Mouse (Mus musculus) skeletal muscle tissue, postnatal 0 days (tissue): Measurements from ENCODE around the gene Ryr1. TPM values are rescaled to one million over a fixed set of nuclear protein-coding genes. Genes with fewer than 3 reads are reported as not detected.

Experiments used
- microRNA counts: library from miRNA; unstranded; fragments of <30 nt; microRNA quantifications from one replicate; lab custom pipeline; 2015
- microRNA-seq, 2 experiments: library from miRNA; unstranded; fragments of <30 nt; microRNA quantifications; one replicate each; pipeline ENCODE4; 2016
- polyA plus RNA-seq: library from polyadenylated mRNA; unstranded; fragments of >200 nt; fragmentation: Nextera tagmentation; extraction: Ambion mirVana; gene quantifications from 2 replicates; pipeline ENCODE4 v1.2.1, GENCODE M21; 2015

The Ryr1 gene
- polyA plus RNA-seq, result 43.5 and 66.7 TPM in 2 replicates

GRCm38 (mm10) chr7:29124970-29125369 is at the start of gene Ryr1:
Gene Ryr1, minus strand, starts transcription at chr7:29125179.

DNA sequence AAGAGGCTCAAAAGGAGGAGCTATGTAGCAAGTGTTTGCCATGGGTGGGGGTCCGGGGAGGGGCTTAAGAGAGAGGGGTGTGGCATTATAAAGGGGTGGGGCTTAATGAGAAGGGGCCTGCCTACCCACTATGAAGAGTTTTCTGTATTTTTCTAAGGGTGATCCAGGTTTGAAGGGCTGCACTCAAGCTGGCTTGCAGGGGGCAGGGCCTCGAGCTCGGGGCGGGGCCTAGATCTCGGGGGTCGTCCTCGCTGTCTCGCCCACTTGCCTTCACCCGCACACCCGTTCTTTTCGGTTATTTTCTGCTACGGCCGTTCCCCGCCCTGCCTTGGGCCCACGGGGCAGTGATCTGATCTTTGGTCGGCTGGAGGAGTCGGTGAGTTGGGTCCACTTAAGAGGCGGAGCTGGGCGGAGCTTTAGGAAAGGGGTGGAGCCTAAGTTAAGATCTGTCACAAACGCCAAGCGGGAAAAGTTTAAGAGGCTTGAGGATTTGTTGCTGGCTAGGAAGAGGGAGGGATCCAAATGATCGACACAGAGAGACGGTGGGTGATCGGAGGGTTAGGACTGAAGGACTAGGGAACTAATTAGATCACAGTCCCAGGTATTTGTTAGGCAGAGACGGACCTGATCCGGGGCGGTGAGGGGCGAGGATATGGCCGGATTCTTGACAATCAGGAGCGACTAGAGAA is 45.2 kb upstream of the Ryr1 start, which contains the start of the genes Ggn and Spred3:
Gene Ggn (plus strand): TSS at position 145 of the 689 bp plus-strand sequence.
Gene Spred3 (minus strand): TSS at position 346 of the 689 bp plus-strand sequence.

DNA sequence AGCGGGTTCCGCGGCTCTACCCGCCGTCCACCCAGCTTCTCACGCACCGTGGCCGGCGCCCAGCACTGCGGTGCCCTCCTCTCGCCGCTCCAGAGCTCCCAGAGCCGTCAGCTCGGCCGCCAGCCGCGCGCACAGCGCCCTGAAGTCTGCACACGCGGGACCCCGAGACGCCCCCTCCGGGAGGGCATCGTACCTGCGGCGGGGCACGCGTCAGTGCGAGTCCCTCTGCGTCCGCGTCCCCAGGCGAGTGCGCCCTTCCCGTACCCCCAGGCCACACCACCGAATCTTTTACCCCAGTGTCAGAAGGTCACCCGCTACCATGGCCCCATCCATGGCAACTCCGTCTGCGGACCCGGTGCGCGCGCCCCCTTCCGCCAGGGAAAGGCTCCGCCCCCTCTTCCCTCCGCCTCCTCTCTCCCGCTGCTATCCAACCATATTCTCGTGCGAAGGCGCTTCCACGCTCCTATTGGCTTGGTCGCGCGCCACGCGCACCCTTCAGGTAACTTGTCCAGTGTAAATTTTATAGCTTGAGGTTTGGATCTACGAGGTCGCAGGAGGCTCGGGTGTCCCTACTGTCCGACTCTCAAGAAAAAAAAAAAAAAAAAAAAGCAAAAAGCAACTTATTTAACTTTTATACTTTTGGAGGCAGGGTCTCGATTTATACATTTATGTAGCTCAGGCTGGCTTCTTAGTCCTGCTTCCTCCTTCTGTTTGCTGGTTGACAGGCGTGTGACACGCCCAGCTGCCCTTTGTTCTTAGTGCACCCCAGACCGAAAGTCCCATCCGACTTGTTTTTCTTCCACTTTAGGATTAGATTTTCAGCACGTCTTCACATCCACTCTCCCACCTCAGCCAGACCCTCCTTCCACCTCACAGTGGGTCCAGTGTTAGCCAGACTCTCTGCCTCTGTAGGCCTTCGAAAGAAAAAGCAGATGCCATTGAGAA is 31.1 kb upstream of the Ryr1 start, which contains the start of gene Fam98c:
Gene Fam98c (minus strand): TSS at position 397 of the 945 bp plus-strand sequence.

GRCm38 (mm10) chr7:29134693-29135386 is 9.9 kb upstream of the Ryr1 start, which contains the start of gene Rasgrp4:
Gene Rasgrp4, plus strand, starts transcription at chr7:29134851.

GRCm38 (mm10) chr7:28981651-28982273 is 143.2 kb downstream of the Ryr1 start, which contains the start of the genes Eif3k and Map4k1:
Gene Eif3k, minus strand, starts transcription at chr7:28981864.
Gene Map4k1, plus strand, starts transcription at chr7:28982050.

DNA sequence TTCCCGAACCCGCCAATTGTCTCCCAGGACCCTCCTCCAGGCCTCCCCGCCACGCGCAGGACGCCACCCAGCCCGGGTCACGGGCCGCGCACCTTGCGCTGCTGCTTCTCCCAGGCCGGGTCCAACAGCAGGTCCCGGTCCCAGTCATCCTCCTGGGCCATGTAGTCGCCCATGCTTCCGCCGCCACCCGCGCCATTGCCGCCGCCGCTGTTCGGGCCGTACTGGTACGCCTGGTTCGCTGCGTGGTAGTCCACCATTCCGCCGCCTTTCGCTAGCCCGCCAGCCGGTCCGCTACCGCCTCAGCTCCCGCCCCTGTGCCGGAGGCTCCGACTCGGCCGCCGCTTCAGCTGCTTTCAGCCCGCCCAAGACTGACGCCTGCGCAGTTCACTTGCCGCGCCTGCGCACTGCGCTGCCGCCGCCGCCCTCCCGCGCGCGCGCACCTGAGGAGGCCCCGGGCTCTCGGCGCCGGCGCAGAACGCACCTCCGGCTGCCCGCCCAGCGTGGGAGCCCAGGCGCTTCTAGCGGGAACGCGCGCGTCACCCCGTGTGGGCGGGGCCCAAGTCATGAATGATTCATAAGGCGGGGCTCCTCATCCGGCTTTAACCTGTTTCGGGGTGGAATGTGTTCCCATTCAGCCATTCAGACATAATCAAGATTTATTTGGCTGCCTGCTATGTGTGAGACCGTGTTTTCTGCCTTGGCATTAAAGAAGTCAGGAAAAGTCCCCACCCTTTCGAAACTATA is 162.9 kb downstream of the Ryr1 start, which contains the start of gene Actn4:
Gene Actn4 (minus strand): TSS at position 414 of the 744 bp plus-strand sequence.

MicroRNAs within 50 kb of the gene (microRNA counts, 519-probe panel; counts per million panel counts)
- 296 counts per million, percentile 58 among the panel's probes with 10 or more counts for microRNA mmu-miR-1963 (lab: Ali Mortazavi, UCI)

Small RNAs within 50 kb of the gene (microRNA-seq; reads per million reads assigned to microRNA genes)
- gene Gm44408, result 0 reads per million in 2 experiments
- gene Mir1963, result 1.0 to 1.9 reads per million in 2 experiments

Other genes with a start within 250 kb of the Ryr1 start
- 0.22 and 0.27 TPM in 2 replicates for gene Capn12, start 243.8 kb downstream of the Ryr1 start, polyA plus RNA-seq
- gene Actn4, start 162.8 kb downstream of the Ryr1 start, polyA plus RNA-seq, result 91.4 and 114 TPM in 2 replicates
- 221 and 242 TPM in 2 replicates for gene Eif3k, start 143.3 kb downstream of the Ryr1 start, polyA plus RNA-seq
- 1.1 and 1.5 TPM in 2 replicates for gene Map4k1, start 143.1 kb downstream of the Ryr1 start, polyA plus RNA-seq
- 0.41 and 0.74 TPM in 2 replicates for gene Rasgrp4, start 9.7 kb upstream of the Ryr1 start, polyA plus RNA-seq
- 22.1 and 24.3 TPM in 2 replicates for gene Fam98c, start 31.1 kb upstream of the Ryr1 start, polyA plus RNA-seq
- 0.17 and 0.23 TPM in 2 replicates for gene Ggn, start 45.0 kb upstream of the Ryr1 start, polyA plus RNA-seq
- gene Spred3, start 45.2 kb upstream of the Ryr1 start, polyA plus RNA-seq, result 0.67 and 0.69 TPM in 2 replicates
- 257 and 271 TPM in 2 replicates for gene Psmd8, start 55.5 kb upstream of the Ryr1 start, polyA plus RNA-seq
- gene Catsperg1, start 88.9 kb upstream of the Ryr1 start, polyA plus RNA-seq, result 0.45 and 0.82 TPM in 2 replicates
- gene Kcnk6, start 107.3 kb upstream of the Ryr1 start, polyA plus RNA-seq, result 1.2 and 1.4 TPM in 2 replicates
- gene Yif1b, start 113.2 kb upstream of the Ryr1 start, polyA plus RNA-seq, result 107 and 109 TPM in 2 replicates
- gene 2200002D01Rik, start 123.3 kb upstream of the Ryr1 start, polyA plus RNA-seq, result 2.9 and 4.1 TPM in 2 replicates
- 13.9 and 17.5 TPM in 2 replicates for gene Spint2, start 156.7 kb upstream of the Ryr1 start, polyA plus RNA-seq
- 14.4 and 16.7 TPM in 2 replicates for gene Ppp1r14a, start 164.1 kb upstream of the Ryr1 start, polyA plus RNA-seq
- 2.7 and 2.9 TPM in 2 replicates for gene Dpf1, start 178.8 kb upstream of the Ryr1 start, polyA plus RNA-seq